Mouse (Mus musculus): Measurements from ENCODE around the gene Trmt5. TPM values are rescaled to one million over a fixed set of nuclear protein-coding genes. Genes with fewer than 3 reads are reported as not detected.

The Trmt5 gene
- total RNA-seq, 2 experiments from 2014 or later = 6.3 to 7.5 TPM

- no peak for DNase-seq
- intact Hi-C loops (cut with DNase I; ENCODE audit: low total_unique reads) = no loop called here
These were observed 2.1 kb upstream of the Trmt5 start for GRCm38 (mm10) chr12:73288626-73289025.

GRCm38 (mm10) chr12:73287609-73288008 is 1.1 kb upstream of the Trmt5 start:
- no peak for DNase-seq
- intact Hi-C loops (cut with DNase I; ENCODE audit: low total_unique reads) = no loop called here

- intact Hi-C loops (cut with DNase I; ENCODE audit: low total_unique reads) = no loop called here
These were observed 11.6 kb downstream of the Trmt5 start for GRCm38 (mm10) chr12:73274921-73275320.

GRCm38 (mm10) chr12:73269933-73270332 is 16.6 kb downstream of the Trmt5 start:
- no peak for DNase-seq
- intact Hi-C loops (cut with DNase I; ENCODE audit: low total_unique reads) = no loop called here

More at GRCm38 (mm10) chr12:73274921-73275320, 11.6 kb downstream of the Trmt5 start:
- DNase-seq = no peak

DNA sequence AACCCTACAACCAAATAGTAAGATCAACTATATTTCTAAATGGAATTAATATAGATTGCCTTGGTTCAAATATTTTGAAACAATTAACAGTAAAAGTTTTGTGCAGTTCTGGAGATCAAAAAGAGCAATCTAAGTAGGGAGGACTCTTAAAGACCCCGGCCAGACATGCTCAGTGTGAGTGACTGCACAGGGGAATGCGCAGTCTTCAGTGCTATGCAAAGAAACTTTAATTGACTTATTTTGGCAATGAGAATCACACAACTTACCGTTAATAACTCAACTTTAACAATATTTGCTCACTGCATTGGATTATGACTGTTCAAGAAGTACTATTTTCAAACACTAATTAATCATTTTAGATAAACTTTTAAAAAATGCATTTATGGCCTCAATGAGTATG is 17.0 kb downstream of the Trmt5 start:
- no peak for DNase-seq
- intact Hi-C loops (cut with DNase I; ENCODE audit: low total_unique reads) = no loop called here

- intact Hi-C loops (cut with DNase I; ENCODE audit: low total_unique reads) = no loop called here
- DNase-seq = no peak
These were observed 18.0 kb downstream of the Trmt5 start for GRCm38 (mm10) chr12:73268497-73268896.

- intact Hi-C loops (cut with DNase I; ENCODE audit: low total_unique reads) = no loop called here
- DNase-seq = no peak
These were observed 19.9 kb downstream of the Trmt5 start for GRCm38 (mm10) chr12:73266597-73266996.

GRCm38 (mm10) chr12:73265381-73265978 is 21.0 kb downstream of the Trmt5 start:
- DNase-seq = no peak
- intact Hi-C loops (cut with DNase I; ENCODE audit: low total_unique reads) = no loop called here

DNA sequence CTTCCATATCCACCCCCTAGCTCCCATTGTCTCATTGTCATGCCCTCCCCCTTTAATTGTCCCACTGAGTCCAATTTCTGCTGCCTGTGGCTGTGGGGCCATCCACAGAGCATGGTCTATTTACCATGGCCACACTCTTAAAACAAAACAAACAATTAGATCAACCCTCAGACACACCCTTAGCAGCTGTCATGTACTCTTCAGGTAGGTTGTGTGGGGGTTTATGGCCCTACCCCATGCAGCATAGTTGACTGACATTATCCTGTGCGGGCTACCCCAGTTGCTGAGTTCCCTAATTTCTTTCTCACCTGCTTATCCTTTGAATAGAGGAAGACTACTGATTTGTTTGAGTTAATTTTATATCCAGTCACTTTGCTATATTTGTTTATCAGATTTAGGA is 26.2 kb downstream of the Trmt5 start:
- no peak for DNase-seq
- intact Hi-C loops (cut with DNase I; ENCODE audit: low total_unique reads) = no loop called here

DNA sequence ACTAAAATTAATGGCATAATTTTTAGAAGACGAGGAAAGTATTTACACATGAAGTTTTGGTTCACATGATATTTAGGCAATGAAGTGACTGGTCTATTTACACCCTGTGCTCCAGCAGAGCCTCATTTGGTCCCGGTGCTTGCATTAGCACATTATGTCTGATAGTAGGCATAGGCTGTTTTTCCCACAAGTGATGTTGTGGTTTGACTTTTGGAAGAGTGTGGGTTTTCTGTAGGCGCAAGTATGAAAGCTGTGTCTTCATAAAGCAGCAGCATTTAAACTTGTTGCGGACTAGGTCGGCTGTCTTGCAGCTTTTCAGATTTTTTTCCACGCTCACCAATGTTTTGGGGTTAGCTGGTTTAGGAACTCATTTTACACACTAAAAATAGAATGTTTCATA is 27.2 kb downstream of the Trmt5 start:
- DNase-seq = no peak
- intact Hi-C loops (cut with DNase I; ENCODE audit: low total_unique reads) = no loop called here

GRCm38 (mm10) chr12:73255006-73255405 is 31.5 kb downstream of the Trmt5 start:
- intact Hi-C loops (cut with DNase I; ENCODE audit: low total_unique reads) = no loop called here

GRCm38 (mm10) chr12:73245687-73246086 is 40.8 kb downstream of the Trmt5 start:
- intact Hi-C loops (cut with DNase I; ENCODE audit: low total_unique reads) = no loop called here
- DNase-seq = no peak

More at GRCm38 (mm10) chr12:73255006-73255405, 31.5 kb downstream of the Trmt5 start:
- DNase-seq = no peak

- intact Hi-C loops (cut with DNase I; ENCODE audit: low total_unique reads) = no loop called here
- DNase-seq = peak; percentile 73
These were observed 44.5 kb downstream of the Trmt5 start for GRCm38 (mm10) chr12:73241960-73242359.

DNA sequence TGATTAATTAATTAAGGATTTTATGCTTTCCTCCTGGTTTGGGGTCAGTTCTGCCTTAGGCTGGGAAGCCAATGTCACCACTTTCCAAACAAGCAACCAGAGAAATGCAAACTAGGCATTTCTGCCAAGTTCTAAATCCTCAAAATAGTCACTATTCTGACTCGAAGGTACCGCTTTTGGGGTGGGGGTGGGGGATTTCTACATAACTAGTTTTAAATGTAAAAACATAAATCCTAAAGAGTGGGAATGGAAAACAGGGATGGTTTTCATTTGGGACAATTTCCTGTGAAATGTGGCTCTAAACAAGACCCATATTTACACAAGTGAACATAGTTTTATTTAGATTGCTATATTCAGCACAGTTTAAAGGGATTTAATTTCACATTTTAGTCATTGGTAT is 53.9 kb downstream of the Trmt5 start:
- intact Hi-C loops (cut with DNase I; ENCODE audit: low total_unique reads) = no loop called here
- DNase-seq = no peak

GRCm38 (mm10) chr12:73231552-73231951 is 55.0 kb downstream of the Trmt5 start:
- no peak for DNase-seq
- intact Hi-C loops (cut with DNase I; ENCODE audit: low total_unique reads) = no loop called here

- intact Hi-C loops (cut with DNase I; ENCODE audit: low total_unique reads) = no loop called here
- no peak for DNase-seq
These were observed 56.3 kb downstream of the Trmt5 start for GRCm38 (mm10) chr12:73230196-73230595.

Other genes with a start within 250 kb of the Trmt5 start
- 10 to 100 TPM; 43.5 to 46.4 TPM for gene Six1, start 232.8 kb downstream of the Trmt5 start, total RNA-seq (2021)
- gene Six4, start 173.3 kb downstream of the Trmt5 start, total RNA-seq (2021) = 10 to 100 TPM in 1 of 2 experiments, 1 to 10 TPM in 1; 8.8 to 10.3 TPM
- 10 to 100 TPM; 19.2 to 20.4 TPM for gene Mnat1, start 163.0 kb downstream of the Trmt5 start, total RNA-seq (2021)
- 1 to 10 TPM; 4.5 to 5.5 TPM for gene Slc38a6, start 69 bp upstream of the Trmt5 start, total RNA-seq (2021)